Mouse (Mus musculus): ENCODE measurements around the gene Cyb5r4.

DNA sequence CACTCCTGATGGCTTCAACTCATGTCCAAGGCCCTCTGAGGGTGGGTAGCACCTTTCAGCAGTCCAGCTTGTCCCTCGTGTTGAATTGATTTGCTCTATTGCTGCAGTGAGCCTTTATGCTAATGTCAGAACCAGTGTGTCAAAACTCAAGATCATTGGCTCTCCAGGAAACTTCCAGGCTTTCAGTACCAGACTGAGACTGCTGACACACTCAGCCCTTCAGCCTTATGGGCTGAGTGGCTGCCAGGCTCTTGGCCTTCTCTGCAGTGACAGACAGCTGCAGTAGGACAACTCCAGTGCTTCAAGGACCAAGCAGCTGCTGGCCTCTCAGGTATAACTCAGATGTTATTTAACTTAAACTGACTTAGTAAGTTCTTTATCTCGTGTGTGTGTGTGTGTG, 57.7 kb downstream of the Cyb5r4 start:
- no peak for TF ChIP-seq EP300 (IDR thresholded peaks at IDR 0.05; ENCODE audit: low read depth)
- no peak for TF ChIP-seq CTCF (IDR thresholded peaks at IDR 0.05; ENCODE audit: low read depth)

All from heart, postnatal 0 days (tissue).